Mouse (Mus musculus) liver, postnatal 0 days (tissue): ENCODE results near the gene Ntn1.

Source experiments
- CTCF ChIP-seq: sonication (generic); IDR thresholded peaks from 2 replicates; pipeline ENCODE4 v1.5.1; 2016; ENCODE audit warnings: antibody characterized with exemption, low read depth
- EP300 ChIP-seq: IDR thresholded peaks from 2 replicates; pipeline ENCODE4 v1.6.1; 2016; ENCODE audit warnings: antibody characterized with exemption, low read depth, mild to moderate bottlenecking

GRCm38 (mm10) chr11:68195168-68195567 lies 205.5 kb downstream of the Ntn1 start:
- TF ChIP-seq CTCF (peak; percentile 19), EP300 (no peak)
